Mouse (Mus musculus): ENCODE data around the gene Reep3. TPM values are rescaled to one million over a fixed set of nuclear protein-coding genes. Genes with fewer than 3 reads are reported as not detected.

Reep3 gene
- polyA plus RNA-seq, 1 experiment from 2014 or later = 44.0 TPM

DNA sequence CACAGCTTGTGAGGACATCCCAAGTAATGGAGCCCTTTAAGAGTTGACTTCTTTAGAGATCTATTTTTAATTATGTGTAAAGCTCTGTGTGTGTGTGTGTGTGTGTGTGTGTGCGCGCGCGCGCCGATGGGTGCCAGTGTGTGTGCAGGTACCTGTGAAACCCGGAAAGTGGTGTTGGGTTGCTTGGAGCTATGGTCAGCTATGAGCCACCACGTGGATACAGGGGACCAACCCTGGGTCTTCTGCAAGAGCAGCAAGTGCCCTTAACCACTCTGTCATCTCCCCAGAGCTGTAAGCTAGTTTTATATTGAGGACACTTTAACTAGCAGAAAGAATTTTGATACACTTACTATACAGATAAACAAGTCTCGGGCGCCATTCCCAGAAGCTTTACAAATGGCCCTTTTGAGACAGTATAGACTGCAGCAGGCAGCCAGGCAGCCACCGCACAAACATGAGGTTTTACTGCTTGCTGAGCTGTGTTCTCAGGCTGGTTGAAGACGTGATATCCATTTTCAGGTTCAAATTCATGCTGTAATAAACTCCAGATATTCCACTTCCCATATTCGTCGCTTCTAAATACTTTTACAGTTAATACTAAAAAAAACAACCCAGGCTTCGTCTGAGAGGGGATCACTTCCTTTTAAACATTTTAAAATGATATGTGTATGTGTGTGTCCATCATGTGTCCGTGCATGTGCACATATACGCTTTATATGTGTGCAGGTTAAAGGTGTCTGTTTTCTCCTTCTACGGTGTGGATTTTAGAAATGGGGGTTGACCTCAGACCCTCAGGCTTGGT is 15.3 kb downstream of the Reep3 start:
- 0 out of 2 replicates have a peak, but pooled peaks have one; percentile 37 for ATAC-seq (ENCODE audit: insufficient read depth, low FRiP score)
- Histone ChIP-seq H3K36me3 (ENCODE audit: control insufficient read depth, insufficient read depth, low read length) (no peaks in the 10 kb centered on the region), H3K4me1 (ENCODE audit: control insufficient read depth, insufficient read depth, low read length) (peaks cover 11% of the 10 kb centered on the region), H3K4me3 (replicated peaks; ENCODE audit: low read length) (no peak overlapping the region), H3K9me3 (replicated peaks; ENCODE audit: control insufficient read depth, low read length) (no peaks in the 10 kb centered on the region), H3K27ac (ENCODE audit: low read length) (no peak overlapping the region), H3K4me2 (ENCODE audit: low read depth, low read length) (no peak overlapping the region), H3K9ac (ENCODE audit: low read length) (no peak overlapping the region), H3K27me3 (ENCODE audit: control insufficient read depth, insufficient read depth, low read length) (no peaks in the 10 kb centered on the region)
- WGBS = 71% methylated on average over 18 of the region's 18 CpGs

DNA sequence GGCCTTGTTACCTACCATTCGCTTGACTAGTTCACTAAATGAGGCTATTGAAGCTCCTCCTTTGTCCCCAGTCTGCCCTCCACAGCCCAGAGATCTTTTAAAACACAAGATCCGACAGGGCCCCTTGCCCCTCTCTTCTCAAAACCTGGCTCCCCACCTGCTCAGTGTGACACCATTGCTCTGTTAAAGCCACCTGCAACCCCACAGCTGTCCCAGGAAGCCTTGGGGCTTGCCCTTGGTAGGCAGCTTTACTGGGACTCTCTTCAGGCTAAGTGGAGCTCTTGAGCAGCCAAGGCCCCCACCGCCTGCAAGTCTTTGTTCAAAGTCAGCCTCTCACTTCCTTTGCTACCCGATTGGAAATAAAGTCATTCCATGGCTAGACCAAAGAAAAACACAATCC is 17.7 kb downstream of the Reep3 start:
- WGBS = 80% methylated on average over 4 of the region's 4 CpGs
- H3K27ac ChIP-seq (ENCODE audit: low read length) = no peak overlapping the region

DNA sequence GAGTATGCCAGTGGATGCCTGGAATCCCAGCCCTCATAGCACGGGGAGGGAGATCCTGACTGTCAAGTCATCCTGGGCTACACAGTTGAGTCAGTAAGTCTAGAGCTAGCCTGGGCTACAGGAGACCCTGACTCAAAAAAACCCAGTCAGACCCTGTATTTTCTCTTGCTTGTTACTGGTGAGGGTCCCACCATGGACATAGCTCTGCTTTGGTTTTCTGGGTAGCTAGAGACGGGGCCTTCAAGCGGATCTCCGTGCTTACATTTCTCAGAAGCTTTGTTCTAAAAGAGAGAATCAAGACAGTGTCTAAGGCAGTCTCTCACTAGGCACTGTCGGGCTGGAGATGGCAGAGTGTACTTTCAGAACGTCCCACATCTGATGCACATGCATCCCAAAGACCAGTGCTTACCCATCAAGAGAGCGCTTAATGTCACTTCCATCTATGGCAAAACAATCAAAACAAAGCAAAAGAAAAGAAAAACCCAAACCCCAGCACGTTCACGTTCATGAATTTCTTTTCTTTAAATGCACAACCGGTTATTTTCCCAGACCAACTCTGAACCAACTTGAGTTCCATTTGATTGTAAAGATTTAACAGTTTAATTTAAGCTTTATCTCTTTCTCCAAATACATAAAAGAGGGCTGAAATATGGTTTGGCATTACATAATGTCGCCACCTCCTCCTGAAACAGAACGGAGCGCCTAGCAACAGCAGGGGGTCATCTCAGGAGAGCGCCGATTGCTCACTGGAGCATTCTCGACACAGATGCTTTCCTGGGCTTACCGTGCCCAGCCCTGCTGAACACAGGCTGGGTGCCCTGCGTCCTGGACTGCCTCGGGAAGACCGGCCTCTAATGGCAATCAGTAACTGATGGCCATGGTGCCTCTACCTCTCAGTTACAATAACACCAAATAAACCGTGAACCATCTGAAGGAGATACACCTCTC is 20.5 kb downstream of the Reep3 start:
- no peak overlapping the region for H3K4me3 ChIP-seq (replicated peaks; ENCODE audit: low read length)
- no peaks in the 10 kb centered on the region for H3K9me3 ChIP-seq (replicated peaks; ENCODE audit: control insufficient read depth, low read length)
- no peak; the same call in 1 of the 2 replicates for ATAC-seq (ENCODE audit: insufficient read depth, low FRiP score)
- H3K27ac ChIP-seq (ENCODE audit: low read length) = no peak overlapping the region
- H3K9ac ChIP-seq (ENCODE audit: low read length) = no peak overlapping the region
- H3K27me3 ChIP-seq (ENCODE audit: control insufficient read depth, insufficient read depth, low read length) = no peaks in the 10 kb centered on the region
- no peak overlapping the region for H3K4me2 ChIP-seq (ENCODE audit: low read depth, low read length)
- 72% methylated on average over 21 of the region's 21 CpGs for WGBS
- peaks cover 4% of the 10 kb centered on the region; the same call in 1 of the 2 replicates for H3K4me1 ChIP-seq (ENCODE audit: control insufficient read depth, insufficient read depth, low read length)
- no peaks in the 10 kb centered on the region for H3K36me3 ChIP-seq (ENCODE audit: control insufficient read depth, insufficient read depth, low read length)

More for the DNA sequence above, 17.7 kb downstream of the Reep3 start:
- H3K9me3 ChIP-seq (replicated peaks; ENCODE audit: control insufficient read depth, low read length) = no peaks in the 10 kb centered on the region
- H3K4me2 ChIP-seq (ENCODE audit: low read depth, low read length) = no peak overlapping the region
- no peaks in the 10 kb centered on the region for H3K36me3 ChIP-seq (ENCODE audit: control insufficient read depth, insufficient read depth, low read length)
- H3K9ac ChIP-seq (ENCODE audit: low read length) = no peak overlapping the region
- H3K4me3 ChIP-seq (replicated peaks; ENCODE audit: low read length) = no peak overlapping the region
- ATAC-seq (ENCODE audit: insufficient read depth, low FRiP score) = no peak
- H3K4me1 ChIP-seq (ENCODE audit: control insufficient read depth, insufficient read depth, low read length) = peaks cover 5% of the 10 kb centered on the region; the same call in 1 of the 2 replicates
- no peaks in the 10 kb centered on the region for H3K27me3 ChIP-seq (ENCODE audit: control insufficient read depth, insufficient read depth, low read length)

DNA sequence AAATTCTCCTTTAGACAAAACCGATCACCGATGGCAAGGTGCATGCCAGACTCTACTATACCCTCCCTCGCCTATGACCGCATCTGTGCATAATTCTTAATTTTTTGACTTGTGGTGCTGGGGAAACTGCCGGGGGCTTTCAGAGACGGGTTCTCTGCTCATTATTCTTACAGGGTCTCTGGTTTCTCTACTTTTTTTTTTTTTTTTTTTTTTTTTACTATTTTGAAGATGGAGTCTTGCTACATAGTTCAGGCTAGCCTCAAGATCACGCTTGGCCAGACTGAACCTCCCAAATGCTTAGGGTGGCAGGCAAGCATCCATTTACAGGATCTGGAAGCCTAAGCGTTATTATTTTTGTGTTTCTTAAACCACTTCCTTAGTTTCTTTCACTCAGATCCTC is 23.2 kb downstream of the Reep3 start:
- no peak overlapping the region for H3K4me2 ChIP-seq (ENCODE audit: low read depth, low read length)
- H3K4me3 ChIP-seq (replicated peaks; ENCODE audit: low read length) = no peak overlapping the region
- 94% methylated on average over 8 of the region's 8 CpGs for WGBS
- no peak overlapping the region for H3K27ac ChIP-seq (ENCODE audit: low read length)
- no peaks in the 10 kb centered on the region for H3K27me3 ChIP-seq (ENCODE audit: control insufficient read depth, insufficient read depth, low read length)
- H3K9me3 ChIP-seq (replicated peaks; ENCODE audit: control insufficient read depth, low read length) = no peaks in the 10 kb centered on the region
- H3K9ac ChIP-seq (ENCODE audit: low read length) = no peak overlapping the region
- ATAC-seq (ENCODE audit: insufficient read depth, low FRiP score) = no peak
- no peaks in the 10 kb centered on the region for H3K36me3 ChIP-seq (ENCODE audit: control insufficient read depth, insufficient read depth, low read length)
- H3K4me1 ChIP-seq (ENCODE audit: control insufficient read depth, insufficient read depth, low read length) = 0 out of 2 replicates have a peak, but pooled peaks cover 3% of the 10 kb centered on the region

DNA sequence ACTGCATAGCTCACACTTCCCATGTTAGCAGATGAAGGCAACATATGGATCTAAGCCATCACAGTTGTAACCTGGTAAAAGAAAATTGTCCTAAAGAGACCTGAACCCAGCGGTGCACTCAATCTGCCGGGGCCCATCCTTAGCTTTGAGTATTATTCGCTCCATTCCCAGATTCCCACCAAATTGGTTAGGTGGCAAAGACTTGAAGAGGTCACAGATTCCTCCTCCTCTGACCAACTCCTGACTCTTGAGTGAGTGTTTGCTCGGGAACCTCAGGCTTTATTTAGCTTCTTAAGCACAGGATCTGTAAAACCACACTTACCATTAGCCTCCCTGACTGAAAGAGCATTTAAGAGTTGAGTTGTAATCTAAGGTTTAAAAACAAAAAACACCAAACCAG is 24.1 kb downstream of the Reep3 start:
- Histone ChIP-seq H3K9me3 (replicated peaks; ENCODE audit: control insufficient read depth, low read length) (no peaks in the 10 kb centered on the region), H3K27me3 (ENCODE audit: control insufficient read depth, insufficient read depth, low read length) (no peaks in the 10 kb centered on the region), H3K9ac (ENCODE audit: low read length) (no peak overlapping the region), H3K4me1 (ENCODE audit: control insufficient read depth, insufficient read depth, low read length) (0 out of 2 replicates have a peak, but pooled peaks cover 3% of the 10 kb centered on the region), H3K4me3 (replicated peaks; ENCODE audit: low read length) (no peak overlapping the region), H3K27ac (ENCODE audit: low read length) (no peak overlapping the region), H3K4me2 (ENCODE audit: low read depth, low read length) (no peak overlapping the region), H3K36me3 (ENCODE audit: control insufficient read depth, insufficient read depth, low read length) (no peaks in the 10 kb centered on the region)
- no peak for ATAC-seq (ENCODE audit: insufficient read depth, low FRiP score)
- 85% methylated on average over 4 of the region's 4 CpGs for WGBS

DNA sequence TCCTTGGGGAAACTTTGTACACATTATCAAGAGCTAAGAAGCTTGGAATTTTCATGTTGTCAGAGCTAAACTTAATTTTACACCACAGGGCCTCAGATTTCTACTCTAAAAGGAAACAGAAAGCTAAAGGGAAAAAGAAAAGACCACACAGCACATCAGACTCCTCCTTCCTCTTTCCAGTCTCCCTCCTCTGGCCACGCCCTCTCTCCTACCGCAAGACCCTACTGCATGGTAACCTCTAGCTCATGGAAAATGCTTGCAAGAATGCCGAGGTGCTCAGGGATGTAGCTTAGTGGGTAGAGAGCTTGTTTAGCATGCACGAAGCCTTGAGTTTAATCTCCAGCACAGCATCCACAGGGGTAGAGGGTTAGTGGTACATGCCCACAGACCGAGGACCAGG is 24.9 kb downstream of the Reep3 start:
- H3K4me1 ChIP-seq (ENCODE audit: control insufficient read depth, insufficient read depth, low read length) = 0 out of 2 replicates have a peak, but pooled peaks cover 3% of the 10 kb centered on the region
- H3K27ac ChIP-seq (ENCODE audit: low read length) = no peak overlapping the region
- WGBS = 77% methylated on average over 5 of the region's 5 CpGs
- no peaks in the 10 kb centered on the region for H3K27me3 ChIP-seq (ENCODE audit: control insufficient read depth, insufficient read depth, low read length)
- no peak for ATAC-seq (ENCODE audit: insufficient read depth, low FRiP score)
- H3K9ac ChIP-seq (ENCODE audit: low read length) = no peak overlapping the region
- no peak overlapping the region for H3K4me2 ChIP-seq (ENCODE audit: low read depth, low read length)
- no peaks in the 10 kb centered on the region for H3K36me3 ChIP-seq (ENCODE audit: control insufficient read depth, insufficient read depth, low read length)
- no peak overlapping the region for H3K4me3 ChIP-seq (replicated peaks; ENCODE audit: low read length)
- H3K9me3 ChIP-seq (replicated peaks; ENCODE audit: control insufficient read depth, low read length) = no peaks in the 10 kb centered on the region

DNA sequence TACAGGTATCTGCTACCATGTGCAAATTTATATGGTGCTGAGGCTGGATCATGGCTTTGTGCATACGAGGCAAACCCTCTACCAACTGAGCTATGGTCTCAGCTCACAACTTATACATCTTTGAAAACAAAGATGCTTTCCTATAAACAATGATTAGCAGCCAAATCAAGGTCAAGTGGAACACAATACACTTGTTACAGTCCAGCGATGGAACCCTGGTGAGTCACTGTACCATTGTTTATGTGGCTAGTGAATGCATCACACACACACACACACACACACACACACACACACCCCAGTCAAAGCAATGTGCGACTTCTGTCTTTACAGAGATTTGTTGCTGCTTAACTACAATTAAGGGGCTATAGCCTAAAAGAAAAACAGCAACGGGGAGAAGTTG is 25.4 kb downstream of the Reep3 start:
- Histone ChIP-seq H3K4me3 (replicated peaks; ENCODE audit: low read length) (no peak overlapping the region), H3K27ac (ENCODE audit: low read length) (no peak overlapping the region), H3K27me3 (ENCODE audit: control insufficient read depth, insufficient read depth, low read length) (no peaks in the 10 kb centered on the region), H3K36me3 (ENCODE audit: control insufficient read depth, insufficient read depth, low read length) (no peaks in the 10 kb centered on the region), H3K9me3 (replicated peaks; ENCODE audit: control insufficient read depth, low read length) (no peaks in the 10 kb centered on the region), H3K4me1 (ENCODE audit: control insufficient read depth, insufficient read depth, low read length) (0 out of 2 replicates have a peak, but pooled peaks cover 3% of the 10 kb centered on the region), H3K4me2 (ENCODE audit: low read depth, low read length) (no peak overlapping the region), H3K9ac (ENCODE audit: low read length) (no peak overlapping the region)
- WGBS = 65% methylated on average over 4 of the region's 4 CpGs
- no peak for ATAC-seq (ENCODE audit: insufficient read depth, low FRiP score)

DNA sequence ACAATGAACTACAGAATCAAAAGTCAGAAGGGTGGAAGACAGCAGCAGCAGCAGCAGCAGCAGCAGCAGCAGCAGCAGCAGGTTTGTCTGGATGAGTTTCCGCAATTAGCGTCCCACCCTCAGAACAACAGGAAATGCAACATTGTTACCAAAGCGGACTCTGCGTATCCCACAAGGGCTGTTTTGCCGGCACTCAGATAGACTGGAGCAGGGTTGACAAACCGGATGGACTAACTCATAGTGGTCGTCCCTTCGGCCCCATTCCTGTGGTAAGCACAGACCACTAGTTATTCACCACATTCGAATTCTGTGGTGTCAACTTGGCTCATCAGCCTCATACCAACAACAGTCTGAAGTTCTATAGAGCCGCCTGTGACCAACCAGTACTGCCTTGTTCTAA is 27.7 kb downstream of the Reep3 start:
- Histone ChIP-seq H3K4me3 (replicated peaks; ENCODE audit: low read length) (no peak overlapping the region), H3K27ac (ENCODE audit: low read length) (no peak overlapping the region), H3K36me3 (ENCODE audit: control insufficient read depth, insufficient read depth, low read length) (no peaks in the 10 kb centered on the region), H3K9ac (ENCODE audit: low read length) (no peak overlapping the region; the same call in 1 of the 2 replicates), H3K4me1 (ENCODE audit: control insufficient read depth, insufficient read depth, low read length) (peaks cover 10% of the 10 kb centered on the region), H3K4me2 (ENCODE audit: low read depth, low read length) (no peak overlapping the region), H3K27me3 (ENCODE audit: control insufficient read depth, insufficient read depth, low read length) (no peaks in the 10 kb centered on the region), H3K9me3 (replicated peaks; ENCODE audit: control insufficient read depth, low read length) (no peaks in the 10 kb centered on the region)
- no peak for ATAC-seq (ENCODE audit: insufficient read depth, low FRiP score)
- WGBS = 76% methylated on average over 10 of the region's 10 CpGs

DNA sequence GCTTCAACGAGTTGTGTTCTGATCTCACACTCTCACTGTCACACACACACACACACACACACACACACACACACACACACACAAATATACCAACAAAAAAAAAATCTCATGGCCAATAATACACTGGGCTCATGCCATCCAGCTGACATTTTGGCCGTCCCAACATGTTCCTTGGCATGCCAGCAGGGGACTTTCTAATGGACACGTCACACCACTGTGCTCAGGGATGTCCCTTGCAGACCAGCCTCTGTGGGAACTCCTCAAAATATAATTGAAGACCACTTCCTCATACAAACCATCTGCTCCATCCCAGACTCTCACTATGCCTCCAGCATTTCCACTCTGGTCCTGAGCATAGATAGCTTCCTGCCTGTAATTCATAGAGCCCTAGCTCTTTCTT is 30.3 kb downstream of the Reep3 start:
- 81% methylated on average over 3 of the region's 3 CpGs for WGBS
- H3K4me2 ChIP-seq (ENCODE audit: low read depth, low read length) = no peak overlapping the region
- H3K36me3 ChIP-seq (ENCODE audit: control insufficient read depth, insufficient read depth, low read length) = no peaks in the 10 kb centered on the region
- no peak for ATAC-seq (ENCODE audit: insufficient read depth, low FRiP score)
- no peak overlapping the region for H3K27ac ChIP-seq (ENCODE audit: low read length)
- H3K4me1 ChIP-seq (ENCODE audit: control insufficient read depth, insufficient read depth, low read length) = peaks cover 14% of the 10 kb centered on the region
- H3K9ac ChIP-seq (ENCODE audit: low read length) = no peak overlapping the region
- H3K4me3 ChIP-seq (replicated peaks; ENCODE audit: low read length) = no peak overlapping the region
- no peaks in the 10 kb centered on the region for H3K27me3 ChIP-seq (ENCODE audit: control insufficient read depth, insufficient read depth, low read length)
- no peaks in the 10 kb centered on the region for H3K9me3 ChIP-seq (replicated peaks; ENCODE audit: control insufficient read depth, low read length)
